Comparison of ENCODE assay signal across 8 mouse cellular contexts in the genomic region with DNA sequence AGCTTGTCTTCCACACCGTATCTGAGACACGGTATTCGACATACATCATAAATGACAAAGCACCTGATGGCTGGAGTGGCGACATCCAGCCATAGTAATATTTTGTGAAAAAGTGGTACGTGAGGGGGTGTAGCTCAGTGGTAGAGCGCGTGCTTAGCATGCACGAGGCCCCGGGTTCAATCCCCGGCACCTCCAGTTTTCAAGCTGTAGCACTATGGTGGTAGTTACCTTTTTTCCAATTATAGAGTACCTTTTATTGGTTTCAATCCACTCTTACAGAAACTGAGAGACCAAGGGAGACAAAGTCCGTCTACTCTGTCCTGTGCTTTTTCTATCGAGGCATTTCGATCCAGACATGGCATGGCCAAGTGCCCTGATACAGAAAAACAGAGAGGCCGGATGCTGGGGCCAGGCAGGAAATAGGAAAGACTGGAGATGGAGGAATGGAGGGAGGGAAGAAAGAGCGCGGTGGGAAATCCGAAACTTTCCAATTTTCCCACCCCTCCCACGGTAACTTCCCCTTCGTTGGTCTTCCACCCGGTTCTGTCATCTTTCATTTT. TPM values are rescaled to one million over a fixed set of nuclear protein-coding genes. Genes with fewer than 3 reads are reported as not detected.
DNase-seq lines count a peak whose midpoint lies in the region; ATAC-seq lines count a peak whose summit lies in the region.

No protein-coding gene starts in this region.

- no peaks in the 10 kb centered on the region for H3K27me3 ChIP-seq in embryonic facial prominence, embryonic 12.5 days
- no peaks in the 10 kb centered on the region for H3K27me3 ChIP-seq in limb, embryonic 11.5 days (ENCODE audit: control insufficient read depth, insufficient read depth, low read length)
- peaks cover 5% of the 10 kb centered on the region for H3K27me3 ChIP-seq in midbrain, embryonic 13.5 days

- peak overlapping the region; percentile 70 for H3K27ac ChIP-seq in embryonic facial prominence, embryonic 12.5 days
- H3K27ac ChIP-seq in limb, embryonic 11.5 days (replicated peaks; ENCODE audit: low read depth, low read length), result no peak overlapping the region; the same call in 1 of the 2 replicates
- peak overlapping the region; percentile 85 for H3K27ac ChIP-seq in midbrain, embryonic 13.5 days

- WGBS in embryonic facial prominence, embryonic 12.5 days, result under 1% methylated on average over 20 of the region's 20 CpGs
- under 1% methylated on average over 20 of the region's 20 CpGs for WGBS in limb, embryonic 11.5 days
- under 1% methylated on average over 20 of the region's 20 CpGs for WGBS in midbrain, embryonic 13.5 days

- H3K36me3 ChIP-seq in embryonic facial prominence, embryonic 12.5 days, result no peaks in the 10 kb centered on the region
- H3K36me3 ChIP-seq in limb, embryonic 11.5 days (ENCODE audit: control insufficient read depth, insufficient read depth, low read length), result no peaks in the 10 kb centered on the region
- no peaks in the 10 kb centered on the region for H3K36me3 ChIP-seq in midbrain, embryonic 13.5 days

- peak overlapping the region; percentile 33; the same call in 1 of the 2 replicates for H3K9ac ChIP-seq in embryonic facial prominence, embryonic 12.5 days
- H3K9ac ChIP-seq in limb, embryonic 11.5 days (ENCODE audit: low read length), result peak overlapping the region; percentile 61
- peak overlapping the region; percentile 73 for H3K9ac ChIP-seq in midbrain, embryonic 13.5 days (replicated peaks)

- peak; percentile 89 for DNase-seq in 3T3-L1 (ENCODE audit: low read depth, low spot score)
- peak; percentile 81 to 85 for DNase-seq in adrenal gland, postnatal 36 days
- peak; percentile 84 to 90 for DNase-seq in heart, adult 18-20 months
- peak; percentile 78 for DNase-seq in kidney, adult 18-20 months
- peak; percentile 96 for DNase-seq in limb, embryonic 11.5 days (ENCODE audit: low spot score)
- peak; percentile 66 for DNase-seq in spleen, adult 12 weeks (ENCODE audit: low spot score)

- peak overlapping the region; percentile 70 for H3K4me2 ChIP-seq in embryonic facial prominence, embryonic 12.5 days (replicated peaks)
- peak overlapping the region; percentile 39 for H3K4me2 ChIP-seq in limb, embryonic 11.5 days (ENCODE audit: low read depth, severe bottlenecking)
- peak overlapping the region; percentile 56 for H3K4me2 ChIP-seq in midbrain, embryonic 13.5 days (replicated peaks)

- peak; percentile 79 for ATAC-seq in embryonic facial prominence, embryonic 12.5 days (ENCODE audit: insufficient number of reproducible peaks, insufficient read depth, low FRiP score, low TSS enrichment)
- ATAC-seq in limb, embryonic 11.5 days (ENCODE audit: insufficient number of reproducible peaks, low FRiP score, low TSS enrichment, low read depth), result peak; percentile 94
- ATAC-seq in midbrain, embryonic 13.5 days, result peak; percentile 91

- no peaks in the 10 kb centered on the region for H3K4me1 ChIP-seq in embryonic facial prominence, embryonic 12.5 days
- H3K4me1 ChIP-seq in limb, embryonic 11.5 days (ENCODE audit: control insufficient read depth, insufficient read depth, low read length), result no peaks in the 10 kb centered on the region
- H3K4me1 ChIP-seq in midbrain, embryonic 13.5 days (replicated peaks), result peaks cover 10% of the 10 kb centered on the region

- H3K9me3 ChIP-seq in embryonic facial prominence, embryonic 12.5 days, result no peaks in the 10 kb centered on the region
- no peaks in the 10 kb centered on the region for H3K9me3 ChIP-seq in limb, embryonic 11.5 days (ENCODE audit: control insufficient read depth, low read length)
- no peaks in the 10 kb centered on the region for H3K9me3 ChIP-seq in midbrain, embryonic 13.5 days

- H3K4me3 ChIP-seq in embryonic facial prominence, embryonic 12.5 days, result peak overlapping the region; percentile 59
- peak overlapping the region; percentile 49 for H3K4me3 ChIP-seq in limb, embryonic 11.5 days (ENCODE audit: low read depth, low read length)
- H3K4me3 ChIP-seq in midbrain, embryonic 13.5 days (replicated peaks), result peak overlapping the region; percentile 56

RNA-seq across cellular contexts. Expression of a gene that starts 43.3 kb away (rescaled TPM):
- total RNA-seq in adrenal gland, postnatal 36 days (2021), result 10 to 100 TPM; 53.3 to 58.8 TPM
- 167 and 170 TPM in 2 replicates for polyA plus RNA-seq in embryonic facial prominence, embryonic 12.5 days (2016; fragmentation: Nextera tagmentation; extraction: Ambion mirVana)
- 10 to 100 TPM; 20.5 to 21.4 TPM for total RNA-seq in heart, adult 18-20 months (2021)
- polyA plus RNA-seq in limb, embryonic 11.5 days (2014; fragmentation: Nextera tagmentation; extraction: Ambion mirVana), result 183 and 190 TPM in 2 replicates
- 87.2 and 95.5 TPM in 2 replicates for polyA plus RNA-seq in midbrain, embryonic 13.5 days (2015; fragmentation: Nextera tagmentation; extraction: Ambion mirVana)
